Mouse (Mus musculus) layer of hippocampus, adult 18-20 months (tissue): ENCODE results near the gene Etl4. TPM values are rescaled to one million over a fixed set of nuclear protein-coding genes. Genes with fewer than 3 reads are reported as not detected.
"Not testable (repeated sequence)": the region's sequence is repeated elsewhere in the genome, so short reads cannot be mapped to it uniquely, and the experiment has no call there.

Experiments
- DNase-seq, 2 experiments: peaks; one replicate each; pipeline ENCODE4 v3.0.0; 2022; ENCODE audit warnings: low spot score in 2 of 2
- total RNA-seq, 2 experiments: library from RNA; stranded (reverse); gene quantifications; 2 replicates each; pipeline ENCODE4 v1.2.3; 2021

Etl4 gene
- total RNA-seq, 2 experiments from 2014 or later, result 71.2 to 87.3 TPM

DNA sequence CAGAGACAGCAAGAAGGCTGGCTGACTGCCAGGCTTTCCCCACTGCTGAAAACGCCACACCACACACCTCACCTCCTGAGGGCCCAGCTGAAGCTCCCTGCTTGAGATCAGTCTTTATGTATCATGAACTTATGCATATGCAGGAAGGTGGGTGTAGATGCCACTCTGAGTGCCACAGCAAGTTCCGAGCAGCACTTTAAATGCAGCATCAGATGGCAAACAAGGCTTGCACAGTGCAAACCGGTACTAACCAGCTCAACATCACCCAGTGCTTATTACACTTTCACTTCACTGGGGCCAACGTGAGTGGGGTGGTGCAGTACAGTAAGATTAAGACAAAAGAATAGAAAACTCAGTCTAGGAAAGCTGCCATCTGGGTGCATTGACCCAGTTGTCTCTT, 235.8 kb downstream of the Etl4 start:
- peak in 1 of 2 experiments; percentile 12 for DNase-seq

DNA sequence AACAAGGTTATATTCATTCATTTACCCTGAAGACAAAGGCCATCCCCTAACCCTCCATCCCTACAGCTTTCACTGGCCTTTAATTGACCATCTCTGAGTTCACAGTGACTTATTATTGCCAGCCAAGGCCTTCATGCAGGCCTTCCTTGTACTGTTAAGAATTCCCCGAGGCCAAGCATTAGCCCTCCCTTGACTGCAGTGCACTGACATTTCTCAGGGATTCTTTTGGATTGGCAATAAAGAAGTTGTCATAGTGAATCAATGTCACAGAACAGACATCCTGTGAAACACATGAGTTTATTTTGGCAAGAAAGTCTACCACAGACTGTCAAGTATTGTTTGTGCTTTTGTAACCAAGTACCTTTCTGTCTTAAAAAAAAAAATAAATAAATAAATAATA, 257.5 kb downstream of the Etl4 start:
- no peak for DNase-seq

DNA sequence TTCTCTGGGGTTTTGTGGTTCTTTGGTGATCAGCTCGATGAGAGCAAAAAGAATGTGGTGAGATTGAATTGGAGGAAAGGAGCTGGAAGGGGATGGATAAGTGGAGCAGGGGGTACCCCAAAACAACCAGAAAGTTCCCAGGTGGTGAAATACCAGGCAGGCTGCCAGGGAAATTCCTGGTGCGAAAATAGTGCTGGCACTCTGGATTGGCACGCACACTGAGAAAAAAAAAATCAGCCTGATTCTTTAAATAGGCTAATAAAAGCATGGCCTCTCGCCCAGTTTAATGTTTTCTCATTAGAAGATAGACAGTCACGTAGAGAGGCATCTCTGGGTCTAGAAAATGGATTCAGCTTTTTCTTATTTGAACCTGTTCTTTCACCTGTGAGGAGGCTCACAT, 258.0 kb downstream of the Etl4 start:
- DNase-seq, result peak in 1 of 2 experiments; percentile 11

DNA sequence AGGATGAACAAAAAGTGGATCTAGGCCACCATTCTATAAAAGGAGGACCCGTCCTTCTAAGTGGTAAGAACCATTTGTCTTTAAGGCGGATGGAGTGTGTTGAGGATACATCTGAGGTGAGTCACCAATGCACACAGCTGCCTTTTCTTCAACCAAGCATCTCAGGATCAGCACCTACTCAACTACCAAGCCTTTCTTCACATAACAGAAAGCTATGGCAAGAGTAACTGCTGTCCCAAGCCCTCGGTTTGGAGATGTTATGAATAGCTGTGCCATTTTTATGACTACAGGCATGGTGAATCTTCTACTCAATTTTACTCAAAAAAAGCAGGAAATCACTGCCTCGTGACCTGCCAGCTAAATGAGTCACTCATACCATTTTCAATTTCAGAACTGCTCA, 258.6 kb downstream of the Etl4 start:
- DNase-seq, result no peak

DNA sequence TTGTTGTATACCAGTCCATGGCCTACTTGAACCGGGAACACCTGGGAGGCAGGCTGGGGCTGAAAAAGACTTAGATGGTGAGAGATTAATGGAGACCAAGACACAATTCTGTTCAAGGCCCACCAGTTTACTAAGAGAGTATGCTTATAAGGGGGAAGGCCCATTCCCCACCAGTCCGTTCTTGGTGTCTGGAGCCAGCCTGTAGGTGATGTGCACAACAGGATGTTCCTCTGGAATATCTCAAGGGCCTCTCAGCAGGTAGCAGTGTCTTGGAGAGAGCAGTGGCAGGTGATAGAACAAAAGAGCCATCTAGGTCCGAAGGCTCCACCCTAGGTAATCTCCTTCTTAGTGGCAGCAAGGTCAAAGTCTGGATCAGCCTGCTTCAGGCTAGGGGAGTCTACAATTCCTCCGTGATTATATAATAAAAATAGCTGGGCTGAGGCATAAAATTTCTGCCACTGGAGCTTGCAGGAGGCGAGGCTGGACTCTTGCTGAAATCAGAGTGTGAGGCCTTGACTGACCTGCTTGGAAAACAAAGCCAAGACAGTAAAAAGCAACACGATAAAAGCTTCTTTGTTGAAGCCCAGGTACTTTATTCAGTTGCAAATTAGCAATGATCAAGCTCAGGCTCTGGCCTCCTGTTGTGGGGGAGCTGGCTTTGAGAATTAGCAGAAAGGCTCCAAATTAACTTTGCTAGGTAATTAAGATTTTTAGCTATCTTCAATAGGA, 267.0 kb downstream of the Etl4 start:
- DNase-seq, result not testable (repeated sequence)

DNA sequence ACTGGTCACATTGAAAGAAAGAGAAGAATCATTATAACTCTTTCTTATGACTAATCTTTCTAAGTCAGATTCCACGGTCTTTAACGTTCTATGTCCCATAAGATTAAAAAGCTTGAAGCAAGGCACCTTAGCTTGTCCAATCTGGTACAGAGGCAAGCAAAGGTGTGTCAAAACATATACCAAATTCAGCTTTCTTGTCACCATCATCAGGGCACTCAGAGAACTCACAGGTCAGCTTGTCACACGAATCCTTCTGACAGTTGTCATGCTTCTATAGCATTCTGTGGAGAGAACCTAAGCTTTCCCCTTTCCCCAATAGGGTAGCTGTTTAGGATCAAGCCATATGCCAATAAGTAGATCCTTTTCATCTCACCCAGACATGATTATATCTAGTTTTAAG, 267.7 kb downstream of the Etl4 start:
- DNase-seq, result not testable (repeated sequence)

DNA sequence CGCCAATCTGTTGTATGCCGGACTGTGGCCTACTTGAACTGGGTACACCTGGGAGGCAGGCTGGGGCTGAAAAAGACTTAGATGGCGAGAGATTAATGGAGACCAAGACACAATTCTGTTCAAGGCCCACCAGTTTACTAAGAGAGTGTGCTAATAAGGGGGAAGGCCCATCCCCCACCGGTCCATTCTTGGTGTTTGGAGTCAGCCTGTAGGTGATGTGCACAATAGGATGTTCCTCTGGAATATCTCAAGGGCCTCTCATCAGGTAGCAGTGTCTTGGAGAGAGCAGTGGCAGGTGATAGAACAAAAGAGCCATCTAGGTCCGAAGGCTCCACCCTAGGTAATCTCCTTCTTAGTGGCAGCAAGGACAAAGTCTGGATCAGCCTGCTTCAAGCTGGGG, 271.0 kb downstream of the Etl4 start:
- DNase-seq, result not testable (repeated sequence)

DNA sequence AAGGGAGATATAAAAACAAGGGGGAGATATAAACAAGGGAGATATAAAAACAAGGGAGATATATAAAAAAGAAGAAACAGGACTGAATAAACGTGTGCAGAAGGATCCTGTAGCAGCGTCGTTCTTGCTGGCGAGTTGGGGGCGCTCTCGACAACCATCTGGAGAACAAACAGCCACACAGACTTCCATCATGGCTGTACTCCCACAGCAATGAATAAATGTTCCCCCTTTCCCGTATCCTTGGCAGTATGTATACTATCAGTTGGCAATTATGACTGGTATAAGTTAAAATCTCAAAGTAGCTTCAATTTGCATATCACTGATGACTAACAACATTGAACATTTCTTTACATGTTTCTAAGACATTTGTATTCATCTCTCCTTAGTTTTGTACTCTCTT, 277.6 kb downstream of the Etl4 start:
- DNase-seq, result not testable (repeated sequence)

DNA sequence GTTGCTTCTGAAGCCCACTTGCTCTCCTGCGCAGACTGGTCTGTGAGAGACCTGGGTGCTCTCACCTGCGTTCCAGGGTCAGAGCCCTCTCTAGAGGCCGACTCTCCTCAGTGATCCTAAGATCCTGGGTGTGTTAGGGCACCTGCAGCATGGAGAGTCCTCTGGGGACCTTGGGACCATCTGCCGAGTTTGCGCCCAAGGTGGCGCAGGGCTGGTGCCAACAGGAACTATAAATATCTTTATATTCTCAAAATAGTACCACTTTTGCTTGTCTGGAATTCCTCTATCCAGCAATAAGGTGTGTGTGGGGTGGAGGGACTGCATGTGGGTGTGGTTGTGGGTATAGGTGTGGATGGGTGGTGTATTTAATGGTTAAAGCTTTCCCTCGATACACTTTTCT, 293.4 kb downstream of the Etl4 start:
- DNase-seq, result no peak

DNA sequence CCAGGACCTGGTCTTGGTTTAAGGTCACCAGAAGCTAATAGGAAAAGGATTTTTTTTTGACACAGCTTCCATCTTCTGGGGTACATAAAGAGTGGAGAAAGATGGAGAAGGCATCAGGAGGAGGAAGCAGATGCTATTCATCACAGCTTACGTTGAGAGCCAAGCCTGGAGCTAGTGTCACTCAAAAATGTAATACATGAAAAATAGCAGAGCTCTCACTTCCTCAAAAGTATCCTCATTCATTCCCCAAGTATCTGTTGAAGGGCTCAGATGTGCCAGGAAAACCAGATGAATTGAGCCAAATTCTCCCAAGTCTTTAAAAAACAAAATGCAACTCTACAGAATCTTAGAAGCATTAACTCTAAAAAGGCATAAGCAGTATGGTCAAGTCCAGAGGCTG, 297.1 kb downstream of the Etl4 start:
- peak in 1 of 2 experiments; percentile 7 for DNase-seq

DNA sequence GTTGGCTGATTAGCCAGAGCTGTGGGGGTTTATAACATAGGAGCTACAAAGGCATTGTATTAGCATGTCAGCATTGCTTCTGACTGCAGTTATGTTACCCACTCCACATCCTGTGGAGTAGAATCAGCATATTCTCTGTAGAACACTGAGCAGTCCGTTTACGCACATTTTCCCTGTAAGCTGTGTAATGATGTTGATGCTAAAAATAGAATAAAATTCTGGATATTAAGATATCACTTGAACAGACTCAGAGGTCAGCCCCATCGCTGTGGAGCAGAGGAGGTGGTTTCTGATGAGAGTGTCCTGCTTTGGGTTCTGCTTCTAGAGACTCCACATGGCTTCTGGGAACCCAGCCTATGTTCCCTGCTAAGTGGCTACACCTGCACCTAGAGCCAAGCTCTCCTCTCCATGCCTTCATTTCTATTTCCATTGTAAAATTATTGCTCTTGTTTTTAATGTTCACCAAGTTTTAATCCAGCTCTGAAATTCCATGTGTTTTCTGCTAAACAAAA, 299.2 kb downstream of the Etl4 start:
- no peak for DNase-seq

DNA sequence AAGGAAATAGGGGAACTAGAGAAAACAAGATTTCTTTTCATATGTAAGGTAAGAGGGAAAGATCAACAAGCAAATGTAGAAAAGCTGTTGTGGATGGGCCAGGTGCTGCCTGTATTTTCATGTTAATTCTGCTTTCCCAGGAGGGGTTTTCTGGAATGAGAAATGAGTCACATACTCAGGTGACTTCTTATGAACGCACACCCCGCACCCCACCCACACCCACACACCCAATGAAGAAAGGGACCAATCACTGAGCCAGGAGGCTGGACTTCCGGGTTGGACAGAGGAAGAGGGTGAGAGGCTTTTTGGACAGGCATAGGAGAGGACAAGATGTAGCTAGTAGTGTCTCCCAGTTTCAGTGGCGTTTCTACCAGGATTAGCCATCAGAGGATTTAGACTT, 299.8 kb downstream of the Etl4 start:
- DNase-seq, result no peak

DNA sequence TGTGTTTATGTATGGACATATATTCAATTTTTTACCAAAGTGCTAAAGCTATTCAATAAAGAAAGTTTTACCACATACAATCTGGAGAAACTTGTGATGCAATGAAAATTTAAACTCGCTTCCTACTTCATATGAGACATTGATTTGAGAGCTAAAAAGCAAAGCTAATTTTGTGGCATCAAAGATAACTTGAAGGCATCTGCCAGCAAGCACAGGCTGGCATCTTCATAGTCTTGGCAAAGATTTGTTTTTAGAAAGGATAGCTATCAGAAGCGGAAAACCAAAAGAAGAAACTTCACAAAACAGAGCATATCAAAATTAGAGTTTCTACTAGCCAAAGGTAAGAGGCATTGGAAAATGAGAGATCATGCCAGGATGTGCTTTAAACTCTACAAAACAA, 306.7 kb downstream of the Etl4 start:
- DNase-seq, result peak in 1 of 2 experiments; percentile 23

DNA sequence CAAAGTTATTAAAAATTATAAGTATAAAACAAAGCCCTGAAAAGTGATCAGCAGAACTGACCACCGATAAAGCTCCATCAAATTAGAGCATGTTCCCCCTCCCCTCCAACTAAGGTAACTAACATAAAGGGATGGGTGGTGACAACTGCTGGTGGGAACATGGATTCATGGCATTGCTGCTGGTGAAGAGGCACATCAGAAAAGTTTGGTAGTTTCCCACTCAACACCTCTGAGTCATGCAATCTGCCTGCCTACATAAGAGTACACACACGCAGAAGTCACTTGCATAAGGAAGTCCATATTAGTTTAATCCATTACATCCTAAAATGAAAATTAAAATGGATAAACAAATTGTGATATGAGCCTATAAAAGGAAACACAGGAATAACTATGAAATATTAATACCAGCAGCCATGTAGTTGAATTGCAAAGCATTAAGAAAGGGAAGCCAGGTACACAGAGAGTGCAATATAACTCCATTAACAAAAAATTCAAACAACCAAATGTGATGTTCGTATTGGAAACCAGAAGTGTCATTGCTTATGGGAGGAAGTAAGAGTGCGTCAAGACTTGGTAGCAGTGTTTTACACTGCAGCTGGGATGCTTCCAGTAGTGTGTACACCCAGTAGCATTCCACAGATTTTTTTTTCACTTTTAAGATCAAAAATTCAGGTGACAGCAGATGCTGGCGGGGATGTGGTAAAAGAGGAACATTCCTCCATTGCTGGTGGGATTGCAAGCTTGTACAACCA, 307.3 kb downstream of the Etl4 start:
- peak; percentile 6 to 47 for DNase-seq

DNA sequence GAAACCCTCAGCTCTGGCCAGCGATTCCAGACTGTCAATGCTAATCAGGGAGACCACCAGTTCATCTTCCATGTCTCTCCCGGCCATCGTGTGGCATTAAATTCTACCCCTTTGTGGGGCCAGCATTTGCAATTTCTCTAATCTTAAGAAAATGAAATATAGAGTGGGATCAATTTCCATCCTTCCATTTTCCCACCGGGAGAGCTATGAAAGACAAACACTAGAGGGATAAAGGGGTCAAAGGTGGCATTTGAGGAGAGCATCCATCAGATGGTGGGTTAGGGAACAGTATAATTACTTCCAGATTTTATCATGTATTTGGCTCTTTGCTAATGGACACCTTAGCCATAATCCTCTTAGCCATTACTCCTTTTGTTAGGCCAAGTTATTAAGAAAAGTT, 321.8 kb downstream of the Etl4 start:
- DNase-seq, result no peak

DNA sequence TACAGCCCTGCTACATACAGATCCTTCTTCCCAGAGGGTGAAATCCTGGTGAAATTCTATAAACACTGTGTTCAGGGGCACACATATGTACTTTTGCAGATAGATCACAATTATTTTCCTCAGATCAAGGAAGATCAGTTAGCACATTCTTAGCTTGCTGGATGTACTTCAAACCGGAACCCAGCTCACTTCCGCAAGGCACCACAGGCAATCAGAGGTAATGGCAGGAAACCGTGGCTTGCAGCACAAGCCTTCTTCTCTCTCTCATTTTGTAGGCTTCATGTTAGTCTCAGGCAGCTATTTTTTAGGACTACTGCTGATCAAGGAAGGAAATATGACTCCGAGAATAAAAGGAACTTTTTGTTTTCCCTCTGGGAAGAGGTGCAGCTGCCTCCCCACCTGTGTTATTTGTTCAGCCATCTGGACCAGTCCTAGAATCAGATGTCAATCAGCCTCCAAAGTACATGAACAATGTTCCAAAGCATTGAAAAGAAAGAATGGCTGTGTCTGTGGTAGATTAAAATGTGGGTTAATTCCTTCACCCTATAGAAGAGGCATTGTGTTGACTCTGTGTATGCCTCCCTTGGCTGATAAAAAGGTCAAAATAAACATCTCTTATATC, 338.6 kb downstream of the Etl4 start:
- DNase-seq, result peak; percentile 58 to 78

DNA sequence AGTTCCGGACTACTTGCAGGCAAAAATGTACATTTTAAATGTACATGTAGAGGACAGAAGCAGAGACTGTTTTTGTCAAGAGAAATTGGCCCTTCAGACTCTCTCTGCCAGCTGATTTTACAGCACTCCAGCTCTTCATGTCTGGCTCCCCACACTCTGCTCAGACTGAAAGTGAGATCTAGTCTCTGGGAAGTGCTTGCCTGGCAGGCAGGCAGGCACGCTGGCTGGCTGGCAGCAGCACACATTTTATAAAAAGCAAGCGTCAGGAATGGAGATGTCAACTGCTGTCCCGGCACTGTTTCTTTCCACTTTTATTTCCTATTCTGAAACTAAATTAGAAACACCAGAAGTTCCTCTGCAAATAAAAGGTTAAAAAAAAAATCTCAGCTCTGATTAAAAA, 339.8 kb downstream of the Etl4 start:
- DNase-seq, result peak; percentile 53 to 55

DNA sequence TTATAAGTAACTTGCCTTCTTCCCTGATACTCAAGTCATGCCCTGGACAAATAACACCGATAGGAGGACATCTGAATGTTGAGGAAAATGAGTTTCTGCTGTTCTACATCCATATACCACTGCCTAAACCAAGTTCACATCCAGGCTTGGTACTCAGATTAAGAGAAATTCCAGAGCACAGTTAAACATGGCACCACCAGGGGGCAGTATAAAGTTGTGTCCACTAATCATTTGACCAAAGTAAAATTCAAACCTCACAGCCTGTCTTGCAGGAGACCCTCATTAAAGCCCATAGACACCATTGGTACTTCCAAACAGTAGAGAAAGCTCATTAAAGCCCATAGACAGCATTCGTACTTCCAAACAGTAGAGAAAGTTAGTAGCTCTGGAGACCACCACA, 366.5 kb downstream of the Etl4 start:
- peak in 1 of 2 experiments; percentile 63 for DNase-seq

DNA sequence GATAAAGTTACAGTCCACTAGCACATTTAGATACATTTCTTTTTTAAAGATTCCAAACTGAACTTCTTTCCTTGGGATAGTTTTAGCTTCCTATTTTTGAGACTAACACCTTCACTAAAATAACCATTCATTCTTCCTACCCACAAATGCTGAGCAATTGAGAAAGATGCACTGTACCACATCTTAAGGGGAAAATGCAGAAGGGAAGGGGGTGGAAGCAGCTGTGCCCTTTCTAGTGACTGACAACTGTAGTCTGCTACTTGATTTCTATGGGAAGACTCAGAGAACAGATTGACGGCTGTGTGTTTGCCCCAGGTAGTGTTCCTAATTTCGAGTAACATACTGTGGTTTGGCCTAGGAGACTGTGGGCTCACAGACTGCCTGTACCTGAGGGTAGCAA, 372.3 kb downstream of the Etl4 start:
- peak; percentile 43 to 69 for DNase-seq

DNA sequence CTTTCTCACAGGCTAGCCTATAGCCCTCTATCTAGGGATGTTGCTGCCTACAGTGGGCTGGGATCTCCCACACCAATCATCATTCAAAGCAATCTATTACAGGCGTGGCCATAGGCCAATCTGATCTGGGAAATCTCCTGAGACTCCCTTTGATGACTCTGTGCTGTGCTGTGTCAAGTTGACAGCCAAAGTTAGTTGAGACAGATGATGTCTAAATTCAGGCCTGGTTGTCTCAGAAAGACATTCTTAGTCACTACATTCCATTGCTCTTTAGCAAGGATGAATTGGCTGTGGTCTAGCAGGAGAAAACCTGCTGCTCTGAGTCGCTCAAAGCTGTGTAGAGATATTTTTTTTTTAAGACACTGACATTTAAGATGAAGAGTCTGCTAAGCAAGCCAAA, 374.8 kb downstream of the Etl4 start:
- DNase-seq, result no peak

DNA sequence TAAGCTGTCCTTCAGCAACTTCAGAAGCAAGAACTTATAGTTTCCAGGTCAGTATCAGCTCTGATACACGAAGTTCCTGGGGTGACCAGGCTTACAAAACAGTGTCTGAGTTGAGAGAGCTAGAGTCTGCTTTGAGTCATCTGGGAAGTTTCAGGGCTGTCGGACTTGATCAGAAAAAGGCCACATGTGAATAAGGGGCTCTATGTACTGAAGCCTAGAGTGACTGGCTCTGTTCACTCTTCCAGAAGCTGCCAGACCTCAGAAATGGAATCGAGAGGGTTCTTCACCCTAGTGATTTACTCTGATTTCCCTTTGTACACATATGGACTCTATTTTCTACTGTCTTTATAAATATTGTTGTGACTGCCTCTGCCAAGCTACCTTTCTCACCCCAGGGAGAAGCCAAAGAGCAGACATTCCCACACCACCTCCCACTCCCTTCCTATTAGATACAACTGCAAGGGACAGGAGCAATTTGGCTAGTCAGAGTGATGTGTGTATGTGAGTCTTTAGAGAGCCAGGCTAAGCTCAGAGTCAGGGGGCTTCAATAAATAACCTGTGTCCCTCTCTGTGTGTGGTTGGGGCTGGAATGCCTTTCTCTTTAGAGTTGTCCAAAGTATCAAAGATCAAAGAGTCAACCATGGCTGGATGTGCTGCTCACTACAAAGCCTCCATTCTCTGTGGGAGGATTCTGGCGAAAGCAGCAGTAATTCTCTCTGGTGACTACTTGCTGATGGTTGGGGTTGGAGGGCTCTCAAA, 381.6 kb downstream of the Etl4 start:
- no peak for DNase-seq
